Mouse (Mus musculus): ENCODE results near the gene Slc4a11. TPM values are rescaled to one million over a fixed set of nuclear protein-coding genes. Genes with fewer than 3 reads are reported as not detected.

The Slc4a11 gene
- 3.2 TPM in 2 replicates for polyA plus RNA-seq (2015; fragmentation: Nextera tagmentation; extraction: Ambion mirVana)

- H3K36me3 ChIP-seq = no peaks in the 10 kb centered on the region
- H3K4me1 ChIP-seq = peaks cover 13% of the 10 kb centered on the region
- no peaks in the 10 kb centered on the region for H3K9me3 ChIP-seq
- under 1% methylated on average over 65 of the region's 65 CpGs for WGBS
- peak; percentile 79 for ATAC-seq (ENCODE audit: insufficient number of reproducible peaks, insufficient read depth, low FRiP score, low TSS enrichment, low read depth)
- H3K27me3 ChIP-seq = peaks cover 48% of the 10 kb centered on the region
- no peak within 1 kb of the TSS for H3K27ac ChIP-seq
- H3K9ac ChIP-seq = peak within 1 kb of the TSS; percentile 75
- H3K4me3 ChIP-seq = peak within 1 kb of the TSS; percentile 63
- H3K4me2 ChIP-seq = peak within 1 kb of the TSS; percentile 96
Measured at GRCm38 (mm10) chr2:130697153-130697810, at the start of gene Slc4a11. Gene Slc4a11 (minus strand): TSS chr2:130697519.

- Histone ChIP-seq H3K4me3 (no peak overlapping the region), H3K27ac (no peak overlapping the region), H3K4me1 (no peaks in the 10 kb centered on the region), H3K36me3 (peaks cover 97% of the 10 kb centered on the region), H3K27me3 (no peaks in the 10 kb centered on the region), H3K9ac (no peak overlapping the region), H3K9me3 (peaks cover 4% of the 10 kb centered on the region; the same call in 1 of the 2 replicates), H3K4me2 (no peak overlapping the region)
- no peak for ATAC-seq (ENCODE audit: insufficient number of reproducible peaks, insufficient read depth, low FRiP score, low TSS enrichment, low read depth)
- WGBS = 97% methylated on average over 1 of the region's 1 CpGs
Measured at GRCm38 (mm10) chr2:130743576-130743975, 46.3 kb upstream of the Slc4a11 start.

- Histone ChIP-seq H3K27ac (no peak overlapping the region), H3K9me3 (peaks cover 4% of the 10 kb centered on the region; the same call in 1 of the 2 replicates), H3K27me3 (no peaks in the 10 kb centered on the region), H3K4me1 (no peaks in the 10 kb centered on the region), H3K4me3 (no peak overlapping the region), H3K4me2 (no peak overlapping the region), H3K9ac (no peak overlapping the region), H3K36me3 (peaks cover 97% of the 10 kb centered on the region)
- WGBS = 42% methylated on average over 4 of the region's 4 CpGs
- ATAC-seq (ENCODE audit: insufficient number of reproducible peaks, insufficient read depth, low FRiP score, low TSS enrichment, low read depth) = no peak
Measured at GRCm38 (mm10) chr2:130740096-130740495, 42.8 kb upstream of the Slc4a11 start.

- Histone ChIP-seq H3K9ac (no peak overlapping the region), H3K4me1 (no peaks in the 10 kb centered on the region), H3K27me3 (no peaks in the 10 kb centered on the region), H3K36me3 (peaks cover 89% of the 10 kb centered on the region), H3K4me2 (no peak overlapping the region), H3K4me3 (no peak overlapping the region), H3K27ac (no peak overlapping the region), H3K9me3 (no peaks in the 10 kb centered on the region)
- no peak for ATAC-seq (ENCODE audit: insufficient number of reproducible peaks, insufficient read depth, low FRiP score, low TSS enrichment, low read depth)
- WGBS = 79% methylated on average over 6 of the region's 6 CpGs
Measured at GRCm38 (mm10) chr2:130738019-130738418, 40.7 kb upstream of the Slc4a11 start.

- 81% methylated on average over 5 of the region's 5 CpGs for WGBS
- ATAC-seq (ENCODE audit: insufficient number of reproducible peaks, insufficient read depth, low FRiP score, low TSS enrichment, low read depth) = no peak
Measured at GRCm38 (mm10) chr2:130735281-130735680, 38.0 kb upstream of the Slc4a11 start.

GRCm38 (mm10) chr2:130733444-130733843 is 36.1 kb upstream of the Slc4a11 start:
- 91% methylated on average over 2 of the region's 3 CpGs for WGBS
- no peak for ATAC-seq (ENCODE audit: insufficient number of reproducible peaks, insufficient read depth, low FRiP score, low TSS enrichment, low read depth)
- H3K9ac ChIP-seq = no peak overlapping the region
- H3K9me3 ChIP-seq = no peaks in the 10 kb centered on the region
- H3K4me1 ChIP-seq = no peaks in the 10 kb centered on the region
- peaks cover 89% of the 10 kb centered on the region for H3K36me3 ChIP-seq
- H3K27ac ChIP-seq = no peak overlapping the region
- no peak overlapping the region for H3K4me2 ChIP-seq
- no peak overlapping the region for H3K4me3 ChIP-seq
- H3K27me3 ChIP-seq = no peaks in the 10 kb centered on the region

More at GRCm38 (mm10) chr2:130735281-130735680, 38.0 kb upstream of the Slc4a11 start:
- H3K4me1 ChIP-seq = no peaks in the 10 kb centered on the region
- H3K27ac ChIP-seq = no peak overlapping the region
- no peak overlapping the region for H3K4me3 ChIP-seq
- no peaks in the 10 kb centered on the region for H3K27me3 ChIP-seq
- H3K9ac ChIP-seq = no peak overlapping the region
- no peaks in the 10 kb centered on the region for H3K9me3 ChIP-seq
- no peak overlapping the region for H3K4me2 ChIP-seq
- H3K36me3 ChIP-seq = peaks cover 88% of the 10 kb centered on the region

- H3K36me3 ChIP-seq = peaks cover 89% of the 10 kb centered on the region
- WGBS = 70% methylated on average over 5 of the region's 5 CpGs
- no peak for ATAC-seq (ENCODE audit: insufficient number of reproducible peaks, insufficient read depth, low FRiP score, low TSS enrichment, low read depth)
- H3K27ac ChIP-seq = no peak overlapping the region
- H3K4me3 ChIP-seq = no peak overlapping the region
- H3K4me1 ChIP-seq = no peaks in the 10 kb centered on the region
- no peaks in the 10 kb centered on the region for H3K27me3 ChIP-seq
- no peak overlapping the region for H3K9ac ChIP-seq
- no peak overlapping the region for H3K4me2 ChIP-seq
- no peaks in the 10 kb centered on the region for H3K9me3 ChIP-seq
Measured at GRCm38 (mm10) chr2:130731855-130732254, 34.5 kb upstream of the Slc4a11 start.

GRCm38 (mm10) chr2:130730746-130731145 is 33.4 kb upstream of the Slc4a11 start:
- H3K27ac ChIP-seq = no peak overlapping the region

GRCm38 (mm10) chr2:130728906-130729585 is 31.7 kb upstream of the Slc4a11 start:
- Histone ChIP-seq H3K27ac (no peak overlapping the region), H3K9ac (no peak overlapping the region), H3K9me3 (no peaks in the 10 kb centered on the region), H3K4me1 (no peaks in the 10 kb centered on the region), H3K4me2 (no peak overlapping the region), H3K36me3 (peaks cover 92% of the 10 kb centered on the region), H3K27me3 (no peaks in the 10 kb centered on the region), H3K4me3 (no peak overlapping the region)
- ATAC-seq (ENCODE audit: insufficient number of reproducible peaks, insufficient read depth, low FRiP score, low TSS enrichment, low read depth) = no peak
- 94% methylated on average over 2 of the region's 2 CpGs for WGBS

More at GRCm38 (mm10) chr2:130730746-130731145, 33.4 kb upstream of the Slc4a11 start:
- Histone ChIP-seq H3K27me3 (no peaks in the 10 kb centered on the region), H3K4me2 (no peak overlapping the region), H3K9me3 (no peaks in the 10 kb centered on the region), H3K36me3 (peaks cover 89% of the 10 kb centered on the region), H3K4me3 (no peak overlapping the region), H3K4me1 (no peaks in the 10 kb centered on the region), H3K9ac (no peak overlapping the region)
- no peak for ATAC-seq (ENCODE audit: insufficient number of reproducible peaks, insufficient read depth, low FRiP score, low TSS enrichment, low read depth)
- 86% methylated on average over 9 of the region's 9 CpGs for WGBS

GRCm38 (mm10) chr2:130727752-130728151 is 30.4 kb upstream of the Slc4a11 start:
- peaks cover 98% of the 10 kb centered on the region for H3K36me3 ChIP-seq

GRCm38 (mm10) chr2:130724369-130724768 is 27.1 kb upstream of the Slc4a11 start:
- no peaks in the 10 kb centered on the region for H3K27me3 ChIP-seq
- H3K4me2 ChIP-seq = no peak overlapping the region
- H3K36me3 ChIP-seq = peaks cover 92% of the 10 kb centered on the region
- no peak overlapping the region for H3K27ac ChIP-seq
- no peak overlapping the region for H3K4me3 ChIP-seq
- ATAC-seq (ENCODE audit: insufficient number of reproducible peaks, insufficient read depth, low FRiP score, low TSS enrichment, low read depth) = no peak
- H3K9me3 ChIP-seq = no peaks in the 10 kb centered on the region
- WGBS = 80% methylated on average over 4 of the region's 4 CpGs
- no peak overlapping the region for H3K9ac ChIP-seq
- no peaks in the 10 kb centered on the region for H3K4me1 ChIP-seq

More at GRCm38 (mm10) chr2:130727752-130728151, 30.4 kb upstream of the Slc4a11 start:
- H3K4me1 ChIP-seq = no peaks in the 10 kb centered on the region
- no peak overlapping the region for H3K27ac ChIP-seq
- H3K9ac ChIP-seq = no peak overlapping the region
- no peak overlapping the region for H3K4me2 ChIP-seq
- H3K4me3 ChIP-seq = no peak overlapping the region
- H3K27me3 ChIP-seq = no peaks in the 10 kb centered on the region
- 83% methylated on average over 1 of the region's 1 CpGs for WGBS
- no peak for ATAC-seq (ENCODE audit: insufficient number of reproducible peaks, insufficient read depth, low FRiP score, low TSS enrichment, low read depth)
- no peaks in the 10 kb centered on the region for H3K9me3 ChIP-seq

- WGBS = 69% methylated on average over 6 of the region's 6 CpGs
- Histone ChIP-seq H3K9ac (no peak overlapping the region), H3K27me3 (no peaks in the 10 kb centered on the region), H3K9me3 (no peaks in the 10 kb centered on the region), H3K4me3 (no peak overlapping the region), H3K4me1 (no peaks in the 10 kb centered on the region), H3K27ac (no peak overlapping the region), H3K36me3 (peaks cover 76% of the 10 kb centered on the region), H3K4me2 (no peak overlapping the region)
- ATAC-seq (ENCODE audit: insufficient number of reproducible peaks, insufficient read depth, low FRiP score, low TSS enrichment, low read depth) = no peak
Measured at GRCm38 (mm10) chr2:130717951-130718350, 20.6 kb upstream of the Slc4a11 start.
